Mouse (Mus musculus): ENCODE data around the gene Fbxw5.

DNA sequence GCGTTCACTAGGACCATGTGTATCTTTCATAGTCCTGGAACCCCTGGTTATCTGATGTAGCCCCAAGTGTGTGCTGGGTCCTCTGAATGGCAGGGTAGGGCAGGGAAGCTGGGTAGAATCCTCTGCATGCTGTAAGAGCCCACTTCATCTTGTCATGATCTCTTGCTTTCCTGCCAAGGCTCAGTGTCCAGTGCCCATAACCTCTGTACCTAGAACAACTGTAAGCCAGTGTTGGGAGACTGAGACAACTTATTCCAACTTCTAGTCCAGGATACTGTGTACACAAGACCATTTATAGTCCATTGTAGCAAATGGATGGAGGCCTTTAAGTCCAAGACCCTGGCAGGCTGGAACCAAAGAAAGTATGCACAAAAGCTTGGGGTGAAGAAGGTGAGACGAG lies 35.3 kb upstream of the Fbxw5 start:
- TF ChIP-seq GATA1 (IDR thresholded peaks at IDR 0.05; ENCODE audit: low read depth, low read length) (no peak), CTCF (IDR thresholded peaks at IDR 0.05 in 2 of 3, conservative IDR thresholded peaks at IDR 0.05 in 1 of 3; ENCODE audit: control insufficient read depth in 1 of 3, insufficient read depth in 1 of 3, low read depth in 2 of 3, low read length in 3 of 3, poor library complexity in 1 of 3, severe bottlenecking in 1 of 3) (no peak), POLR2A (IDR thresholded peaks at IDR 0.05; ENCODE audit: control insufficient read depth in 1 of 2, insufficient read depth in 1 of 2, low read depth in 1 of 2, low read length in 2 of 2, poor library complexity in 1 of 2) (no peak), EP300 (IDR thresholded peaks at IDR 0.05; ENCODE audit: low read depth in 1 of 2, low read length in 2 of 2) (no peak)
